Mouse (Mus musculus): ENCODE measurements around the gene Nt5c1a.

Gene Nt5c1a

GRCm38 (mm10) chr4:123211453-123211852, 10.1 kb downstream of the Nt5c1a start:
- DNase-seq (ENCODE audit: low spot score in 2 of 2): no peak

- no peak for DNase-seq (ENCODE audit: low spot score in 2 of 2)
These were observed 11.0 kb downstream of the Nt5c1a start for GRCm38 (mm10) chr4:123212330-123212729.

DNA sequence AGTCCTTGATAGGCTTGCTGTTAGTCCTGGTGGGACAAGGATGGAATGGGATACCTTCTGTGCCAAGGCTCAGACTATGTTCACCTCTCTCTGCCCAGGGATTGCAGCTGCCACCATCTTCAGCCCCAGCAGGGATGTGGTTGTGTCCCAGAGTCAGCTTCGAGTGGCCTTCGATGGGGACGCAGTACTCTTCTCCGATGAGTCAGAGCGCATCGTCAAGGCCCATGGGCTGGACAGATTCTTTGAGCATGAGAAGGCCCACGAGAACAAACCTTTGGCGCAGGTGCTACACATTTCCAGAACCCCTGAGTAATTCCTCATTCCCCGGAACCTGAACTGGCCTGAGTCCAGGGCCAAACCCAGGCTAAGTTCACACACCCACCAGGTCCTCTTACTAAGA, 12.7 kb downstream of the Nt5c1a start:
- no peak for DNase-seq (ENCODE audit: low spot score in 2 of 2)

- DNase-seq (ENCODE audit: low spot score in 2 of 2): no peak
These were observed 14.1 kb downstream of the Nt5c1a start for GRCm38 (mm10) chr4:123215367-123215766.

DNA sequence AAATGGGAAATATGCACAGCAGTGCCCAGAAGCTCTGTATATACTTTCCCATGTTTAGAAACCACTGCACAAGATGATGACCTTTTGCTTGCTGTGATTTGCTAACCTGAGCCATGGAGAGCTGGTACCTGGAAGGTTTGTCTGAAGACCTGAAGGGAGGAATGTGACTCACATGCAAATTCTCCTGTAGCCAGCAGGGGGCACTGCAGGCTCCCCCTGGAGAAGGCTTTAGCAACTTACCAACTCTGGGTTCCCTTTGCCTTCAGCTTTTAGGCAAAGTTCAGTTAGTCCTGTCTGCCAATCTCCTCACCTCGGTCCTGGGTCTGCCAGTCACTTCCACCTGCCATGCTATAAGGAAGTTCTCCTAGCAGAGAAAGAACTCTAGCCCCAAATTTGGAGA, 15.5 kb downstream of the Nt5c1a start:
- peak; percentile 27 to 74 for DNase-seq (ENCODE audit: low spot score in 2 of 2)

- peak; percentile 66 to 86 for DNase-seq (ENCODE audit: low spot score in 2 of 2)
These were observed 18.5 kb downstream of the Nt5c1a start for GRCm38 (mm10) chr4:123219720-123220357.

DNA sequence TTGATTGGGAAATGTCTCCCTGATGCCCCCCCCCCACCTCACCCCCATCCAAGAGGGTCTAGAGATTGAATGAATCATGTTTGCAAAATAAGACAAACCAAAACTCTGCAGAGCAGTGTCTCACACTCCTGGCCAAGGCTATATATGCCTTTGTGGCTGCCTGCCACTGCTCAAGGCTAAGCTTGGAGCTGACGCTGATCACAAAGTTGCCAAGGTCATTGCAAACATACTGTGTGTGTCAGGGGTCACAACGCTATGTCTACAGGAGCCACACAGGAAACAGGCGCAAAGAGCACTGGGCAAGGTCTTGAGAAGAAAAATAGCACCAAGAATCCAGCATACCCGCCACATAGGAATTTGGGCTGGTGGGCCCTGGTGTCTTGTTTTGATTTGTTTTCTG, 19.3 kb downstream of the Nt5c1a start:
- DNase-seq (ENCODE audit: low spot score in 2 of 2): no peak

GRCm38 (mm10) chr4:123223309-123223708, 22.0 kb downstream of the Nt5c1a start:
- no peak for DNase-seq (ENCODE audit: low spot score in 2 of 2)

GRCm38 (mm10) chr4:123225718-123226403, 24.6 kb downstream of the Nt5c1a start:
- no peak for DNase-seq (ENCODE audit: low spot score in 2 of 2)

DNA sequence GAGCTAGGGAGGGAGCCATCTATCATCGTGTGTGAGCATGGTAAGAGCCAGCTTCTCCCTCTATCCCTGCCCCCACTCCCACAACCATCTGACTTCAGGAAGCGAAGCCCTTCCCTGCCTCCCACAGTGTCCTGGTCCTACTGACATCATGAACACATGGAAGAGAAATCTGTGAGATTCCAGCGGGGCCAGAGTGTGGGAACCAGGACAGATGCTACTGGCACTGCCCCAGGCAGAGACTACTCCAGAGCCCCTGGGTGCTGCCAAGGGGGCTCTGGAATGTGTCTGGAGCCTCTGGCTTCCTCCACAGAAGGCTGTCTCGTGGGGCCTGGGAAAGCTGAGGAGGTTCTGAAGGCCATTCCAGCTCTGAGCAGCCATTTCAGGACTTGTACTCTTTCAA, 26.4 kb downstream of the Nt5c1a start:
- no peak for DNase-seq (ENCODE audit: low spot score in 2 of 2)

DNA sequence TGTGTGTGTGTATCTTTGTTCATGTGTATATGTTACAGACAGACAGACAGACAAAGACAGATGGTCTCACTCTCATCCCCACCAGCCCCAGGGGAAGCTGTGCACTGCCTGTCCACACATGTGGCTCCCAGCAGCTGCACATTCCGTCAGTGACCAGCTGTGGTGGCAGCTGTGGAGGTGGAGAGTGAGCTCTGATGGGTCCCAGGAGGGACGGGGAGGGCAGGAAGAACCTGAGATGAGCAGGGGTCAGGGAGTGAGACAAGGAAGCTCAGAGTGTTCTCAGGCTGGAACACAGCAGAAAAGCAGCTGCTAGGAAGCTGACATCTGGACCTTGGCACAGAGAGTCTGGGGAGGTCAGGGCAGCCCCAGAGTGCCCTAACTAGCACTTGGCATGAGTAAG, 27.0 kb downstream of the Nt5c1a start:
- no peak for DNase-seq (ENCODE audit: low spot score in 2 of 2)

DNA sequence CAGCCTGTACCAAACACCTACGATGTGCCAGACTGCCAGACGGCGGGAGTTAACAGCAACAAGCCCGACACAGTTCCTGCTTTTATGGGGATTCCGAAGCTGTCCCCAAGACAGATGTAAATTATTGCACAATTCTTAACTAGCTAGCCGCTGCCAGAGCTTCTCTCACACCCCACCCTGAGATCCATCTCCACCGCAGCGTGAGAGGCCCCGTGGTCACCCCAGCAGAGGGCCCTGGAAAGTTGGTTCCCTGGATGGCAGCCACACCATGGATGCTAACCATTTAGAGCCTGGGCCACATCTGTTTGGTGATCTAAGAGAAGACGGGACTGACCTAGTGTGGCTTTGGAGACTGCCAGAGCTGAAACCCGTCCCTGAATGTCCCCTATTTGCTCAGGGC, 27.9 kb downstream of the Nt5c1a start:
- DNase-seq (ENCODE audit: low spot score in 2 of 2): no peak

- DNase-seq (ENCODE audit: low spot score in 2 of 2): no peak
These were observed 31.5 kb downstream of the Nt5c1a start for GRCm38 (mm10) chr4:123232841-123233240.

DNA sequence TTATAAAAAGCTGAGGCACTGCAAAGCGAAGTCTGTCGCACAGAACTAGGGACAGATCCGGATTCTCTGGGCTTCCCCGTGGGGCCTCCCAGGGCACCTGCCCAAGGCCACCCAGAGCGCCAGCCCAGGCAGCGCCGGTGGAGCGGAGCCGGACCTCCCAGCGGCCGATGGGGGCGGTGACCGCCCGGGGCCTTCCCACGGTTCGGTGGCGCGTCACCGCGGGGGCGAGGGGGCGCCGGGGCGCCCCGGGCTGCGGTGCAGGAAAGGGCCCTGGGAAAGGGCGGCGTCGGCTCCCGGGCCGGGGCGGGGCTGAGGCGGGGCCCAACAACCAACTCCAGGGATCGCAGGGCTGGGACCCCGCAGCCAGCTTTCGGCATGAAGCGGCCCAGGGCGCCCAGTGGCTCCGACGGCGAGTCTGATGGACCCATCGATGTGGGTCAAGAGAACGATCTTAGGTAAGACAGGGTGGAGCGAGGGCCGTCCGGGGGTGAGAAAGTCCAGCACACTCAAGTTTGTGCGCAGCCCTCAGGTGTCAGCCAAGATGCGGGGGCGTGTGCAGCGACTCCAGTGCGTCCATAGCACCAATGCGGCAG, 32.3 kb downstream of the Nt5c1a start, which contains the start of gene Heyl:
Gene Heyl (plus strand): TSS at position 65 of the 593 bp plus-strand sequence.
- DNase-seq (ENCODE audit: low spot score in 2 of 2): peak in 1 of 2 experiments; percentile 24

- DNase-seq (ENCODE audit: low spot score in 2 of 2): no peak
These were observed 34.6 kb downstream of the Nt5c1a start for GRCm38 (mm10) chr4:123235835-123236430.

DNA sequence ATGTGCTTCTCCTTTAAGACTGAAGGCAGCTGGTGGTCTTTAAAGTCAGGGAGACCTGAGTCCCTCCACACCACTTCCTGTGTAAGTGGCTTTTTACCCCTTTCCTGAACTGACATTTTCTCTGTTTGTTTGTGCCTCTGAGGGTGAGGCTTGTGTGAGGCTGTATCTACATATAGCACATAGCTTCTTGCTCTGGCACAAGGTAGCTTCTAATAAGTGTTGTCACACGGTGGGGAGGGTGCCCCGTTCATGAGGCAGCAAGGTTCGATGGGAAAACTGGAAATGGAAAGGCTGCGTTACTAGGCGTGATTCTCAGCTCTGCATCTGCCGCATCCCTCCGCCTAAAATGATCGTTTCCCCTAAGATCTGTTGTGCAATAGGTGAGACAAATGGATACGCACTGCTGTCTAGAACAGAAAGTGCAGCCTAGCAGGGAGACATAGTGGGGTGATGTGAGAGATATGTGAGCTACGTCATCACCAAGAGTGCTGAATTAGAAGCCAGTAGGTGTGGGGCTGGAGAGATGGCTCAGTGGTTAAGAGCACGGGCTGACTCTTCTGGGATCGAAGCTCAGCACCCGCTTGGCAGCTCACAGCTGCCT, 35.2 kb downstream of the Nt5c1a start:
- DNase-seq (ENCODE audit: low spot score in 2 of 2): no peak

DNA sequence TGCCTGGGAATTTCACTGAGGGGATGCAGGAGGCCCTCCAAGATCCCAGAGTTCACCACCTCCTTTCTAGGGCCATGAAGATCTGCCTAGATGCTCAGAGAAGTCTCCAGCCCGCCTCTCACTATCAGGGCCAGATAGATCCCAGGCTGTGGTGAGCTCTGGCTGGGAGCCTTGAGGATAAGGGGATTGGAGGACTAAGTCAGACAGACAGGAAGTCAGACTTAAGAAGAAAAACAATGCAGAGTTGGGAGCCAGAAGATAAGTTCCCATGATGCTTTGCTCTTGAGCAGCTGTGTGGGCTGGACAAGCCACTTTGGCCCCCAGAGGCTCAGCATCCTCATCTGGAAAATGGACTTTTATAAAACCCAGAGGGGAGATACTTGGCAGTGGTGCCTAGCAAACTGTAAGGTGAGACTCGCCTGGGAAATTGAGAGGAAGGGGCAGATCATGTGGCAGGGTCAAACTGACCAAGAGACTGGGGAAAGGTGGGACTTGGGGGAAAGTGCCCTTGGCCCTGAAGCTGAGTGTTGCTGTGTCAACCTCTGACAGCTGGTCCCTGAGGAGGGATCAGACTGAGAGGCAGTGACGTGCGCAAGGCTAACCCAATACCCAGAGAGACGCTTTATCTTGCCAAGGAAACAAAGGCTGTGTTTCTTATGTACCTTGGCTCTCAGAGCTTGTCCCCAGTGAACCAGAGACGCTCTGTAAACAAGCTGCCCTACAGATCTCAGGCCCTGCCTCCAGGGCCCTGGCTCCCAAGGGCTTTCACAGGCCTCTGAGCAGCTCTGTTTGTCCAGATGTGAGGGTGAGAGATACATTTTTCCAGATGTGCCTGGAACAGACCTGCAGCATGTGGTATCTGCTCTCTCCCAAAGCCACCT, 36.3 kb downstream of the Nt5c1a start:
- DNase-seq (ENCODE audit: low spot score in 2 of 2): no peak

DNA sequence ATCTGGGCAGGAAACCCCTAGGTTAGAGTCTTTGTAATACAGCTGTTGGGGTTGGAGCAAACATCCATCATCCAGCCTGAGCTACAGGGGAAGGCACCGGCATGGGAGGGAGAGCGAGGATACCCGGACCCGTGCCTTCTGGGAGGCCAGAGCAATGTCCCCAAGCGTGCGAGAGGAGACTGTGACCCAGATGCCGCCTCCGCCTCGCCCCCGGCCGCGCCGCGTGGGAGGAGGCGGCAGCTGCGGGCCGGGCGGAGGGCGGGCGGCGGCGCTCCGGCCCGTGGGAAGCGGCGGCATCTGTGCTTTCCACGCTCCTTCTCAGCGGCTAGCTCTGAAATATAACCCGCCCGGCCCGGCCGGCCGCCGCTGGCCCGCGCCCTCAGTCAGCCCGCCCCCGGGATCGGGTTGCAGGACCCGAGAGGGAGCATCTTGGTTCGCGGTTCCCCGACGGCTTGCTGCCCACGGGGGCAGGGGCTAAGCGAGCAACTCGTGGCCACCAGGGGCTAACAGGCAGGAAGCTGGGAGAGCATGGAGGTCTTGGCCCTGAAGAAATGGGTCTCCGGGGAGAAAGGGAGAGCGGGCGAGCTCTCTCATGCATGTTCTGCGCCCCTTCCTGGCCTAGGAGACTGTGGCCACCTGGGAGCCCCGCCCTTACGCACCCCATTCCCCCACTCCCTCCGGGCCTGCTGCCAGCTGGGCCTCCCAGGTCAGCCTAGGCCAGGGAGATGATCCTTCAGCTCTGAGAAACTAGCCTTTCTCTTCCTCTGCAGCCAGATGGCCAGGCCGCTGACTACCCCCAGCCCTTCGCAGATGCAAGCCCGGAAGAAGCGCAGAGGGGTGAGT, 38.3 kb downstream of the Nt5c1a start:
- peak in 1 of 2 experiments; percentile 26 for DNase-seq (ENCODE audit: low spot score in 2 of 2)

DNA sequence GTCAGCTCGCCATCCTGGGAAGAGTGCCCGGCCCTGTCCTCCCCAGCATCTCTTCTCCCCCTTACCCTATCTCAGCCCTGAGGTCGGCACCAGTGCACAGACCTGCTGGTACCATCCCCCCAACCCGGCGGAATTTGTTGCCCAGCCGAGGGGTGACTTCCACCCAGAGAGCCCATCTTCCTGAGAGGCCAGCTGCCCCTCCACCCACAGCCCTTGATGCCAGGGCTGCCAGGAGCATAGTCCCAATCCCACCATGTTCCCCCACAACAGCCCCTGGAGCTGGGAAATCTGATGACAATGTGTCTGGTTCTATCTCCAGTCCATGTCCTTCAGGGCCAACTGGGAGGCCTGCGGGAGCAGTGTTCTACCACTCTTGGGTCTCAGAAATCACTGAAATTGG, 44.9 kb downstream of the Nt5c1a start:
- no peak for DNase-seq (ENCODE audit: low spot score in 2 of 2)

DNA sequence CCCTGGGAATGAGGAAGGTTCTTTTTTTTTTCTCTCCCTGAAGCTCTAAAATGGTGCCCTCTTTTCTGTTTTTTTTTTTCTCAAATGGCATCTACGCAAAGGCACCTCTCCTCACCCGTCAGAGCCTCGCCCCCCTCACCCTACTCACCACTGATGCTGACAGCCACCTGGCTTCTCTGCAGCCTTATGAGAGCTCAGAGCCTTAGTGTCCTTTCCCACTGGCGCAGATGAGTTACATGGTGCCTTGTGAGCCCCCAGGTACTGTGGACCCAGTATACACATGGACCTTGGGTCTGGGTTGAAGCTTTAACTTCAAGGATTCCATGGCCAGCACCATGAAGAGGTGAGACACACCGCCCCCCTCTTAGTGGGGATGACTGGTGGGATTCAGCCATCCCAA, 45.3 kb downstream of the Nt5c1a start:
- DNase-seq (ENCODE audit: low spot score in 2 of 2): no peak
